Mouse (Mus musculus) small intestine, adult 2 months (tissue): Measurements from ENCODE around the gene Becn1. TPM values are rescaled to one million over a fixed set of nuclear protein-coding genes. Genes with fewer than 3 reads are reported as not detected.

ENCODE experiments used
- H3K27ac ChIP-seq: fragments of 200-500 bp; 2 replicates; pipeline ENCODE4 v1.5.1; 2012; ENCODE audit warnings: low read depth, low read length, control low read depth, inconsistent platforms; ENCODE audit not compliant: insufficient read depth
- H3K27me3 ChIP-seq: fragments of 200-500 bp; 2 replicates; pipeline ENCODE4 v1.6.1; 2012; ENCODE audit warnings: mild to moderate bottlenecking, moderate library complexity, low read length, inconsistent platforms; ENCODE audit not compliant: control insufficient read depth, insufficient read depth
- H3K36me3 ChIP-seq: fragments of 200-500 bp; 2 replicates; pipeline ENCODE4 v1.6.1; 2012; ENCODE audit warnings: mild to moderate bottlenecking, low read length, control low read depth, inconsistent platforms; ENCODE audit not compliant: control insufficient read depth, insufficient read depth
- H3K4me1 ChIP-seq: fragments of 200-500 bp; 2 replicates; pipeline ENCODE4 v1.6.1; 2012; ENCODE audit warnings: low read length, inconsistent platforms, mixed read lengths; ENCODE audit not compliant: control insufficient read depth, insufficient read depth, insufficient read length
- H3K4me3 ChIP-seq: fragments of 200-500 bp; 2 replicates; pipeline ENCODE4 v1.5.1; 2012; ENCODE audit warnings: low read depth, mild to moderate bottlenecking, control low read depth, inconsistent platforms, low read length, moderate library complexity
- CTCF ChIP-seq: fragments of 200-500 bp; IDR thresholded peaks from 2 replicates; pipeline ENCODE4 v1.5.1; 2012; ENCODE audit warnings: low read depth, mild to moderate bottlenecking, control low read depth, inconsistent platforms, low read length, moderate library complexity, mixed read lengths; ENCODE audit not compliant: insufficient replicate concordance, insufficient read length; ENCODE audit errors: extremely low read depth
- POLR2A ChIP-seq: fragments of 200-500 bp; IDR thresholded peaks from 2 replicates; pipeline ENCODE4 v1.6.1; 2012; ENCODE audit warnings: low read depth, mild to moderate bottlenecking, control low read depth, inconsistent platforms, low read length, moderate library complexity
- WGBS: fragments of 180-500 bp; shearing (Covaris S2); methylation state at CpG from one replicate; pipeline ENCODE4 v1.1.7; 2018; 5-methylcytosine and 5-hydroxymethylcytosine counted together
- polyA plus RNA-seq: library from polyadenylated mRNA; depleted of rRNA; stranded (reverse); fragments of >200 nt; gene quantifications from 2 replicates; pipeline ENCODE4 v1.2.3, GENCODE M21; 2012

The Becn1 gene
- polyA plus RNA-seq, 1 experiment: 163 TPM

DNA sequence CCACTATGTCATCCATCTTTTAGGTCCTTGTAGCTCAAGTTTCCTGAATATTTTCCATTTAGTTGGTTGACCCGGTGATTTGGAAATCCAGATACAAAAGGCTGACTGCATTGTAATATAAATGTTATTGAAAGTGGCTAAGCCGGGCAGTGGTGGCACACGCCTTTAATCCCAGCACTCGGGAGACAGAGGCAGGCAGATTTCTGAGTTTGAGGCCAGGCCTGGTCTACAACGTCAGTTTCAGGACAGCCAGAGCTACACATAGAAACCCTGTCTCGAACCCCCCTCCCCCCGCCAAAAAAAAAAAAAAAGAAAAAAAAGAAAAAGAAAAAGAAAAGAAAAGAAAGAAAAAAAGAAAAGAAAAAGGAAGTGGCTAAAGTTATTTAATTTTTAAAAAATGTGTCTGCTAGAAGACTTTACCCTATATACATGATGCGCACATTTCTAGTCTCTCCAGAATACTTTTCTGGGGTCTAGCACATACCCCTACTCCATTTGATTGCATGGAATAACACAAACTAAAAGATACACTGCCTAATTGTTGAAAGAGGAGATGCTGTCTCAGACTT is 13.1 kb upstream of the Becn1 start:
- WGBS: 83% methylated on average over 8 of the region's 8 CpGs
- peaks cover 14% of the 10 kb centered on the region for H3K36me3 ChIP-seq
- H3K4me3 ChIP-seq: peak overlapping the region; percentile 99; the same call in 1 of the 2 replicates
- TF ChIP-seq CTCF (no peak), POLR2A (no peak)
- H3K27ac ChIP-seq: peak overlapping the region; percentile 48
- peaks cover 2% of the 10 kb centered on the region for H3K4me1 ChIP-seq
- no peaks in the 10 kb centered on the region for H3K27me3 ChIP-seq

- Histone ChIP-seq H3K27me3 (no peaks in the 10 kb centered on the region), H3K36me3 (peaks cover 9% of the 10 kb centered on the region), H3K27ac (no peak overlapping the region), H3K4me1 (peaks cover 2% of the 10 kb centered on the region), H3K4me3 (no peak overlapping the region)
- TF ChIP-seq CTCF (no peak), POLR2A (no peak)
- 95% methylated on average over 1 of the region's 1 CpGs for WGBS
These were observed 12.5 kb upstream of the Becn1 start for GRCm38 (mm10) chr11:101314567-101314966.

GRCm38 (mm10) chr11:101312150-101312549 is 10.1 kb upstream of the Becn1 start:
- TF ChIP-seq CTCF: no peak
- no peak for TF ChIP-seq POLR2A
- WGBS: 10% methylated on average over 3 of the region's 3 CpGs
- no peak overlapping the region for H3K4me3 ChIP-seq
- H3K36me3 ChIP-seq: no peaks in the 10 kb centered on the region
- H3K27ac ChIP-seq: no peak overlapping the region
- H3K27me3 ChIP-seq: no peaks in the 10 kb centered on the region
- H3K4me1 ChIP-seq: peaks cover 2% of the 10 kb centered on the region

DNA sequence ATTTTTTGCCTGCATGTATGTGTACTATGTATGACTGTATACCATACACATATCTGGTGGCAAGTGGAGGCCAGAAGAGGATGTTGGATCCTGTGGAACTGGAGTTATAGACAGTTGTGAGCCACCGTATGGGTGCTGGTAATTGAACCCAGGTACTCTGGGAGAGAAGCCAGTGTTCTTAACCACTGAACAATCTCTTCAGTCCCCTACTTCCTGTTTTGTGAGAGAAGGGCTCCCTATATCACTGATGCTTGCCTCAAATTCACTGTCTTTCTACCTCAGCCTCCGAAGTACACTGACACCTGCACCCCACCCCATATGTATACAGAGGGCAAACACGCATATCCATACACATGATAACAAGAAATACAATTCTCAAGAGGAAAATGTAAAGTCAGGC is 9.0 kb upstream of the Becn1 start:
- Histone ChIP-seq H3K4me3 (no peak overlapping the region), H3K27me3 (no peaks in the 10 kb centered on the region), H3K36me3 (no peaks in the 10 kb centered on the region), H3K27ac (no peak overlapping the region), H3K4me1 (no peaks in the 10 kb centered on the region; the same call in 1 of the 2 replicates)
- TF ChIP-seq CTCF: no peak
- WGBS: 78% methylated on average over 3 of the region's 3 CpGs

- no peaks in the 10 kb centered on the region for H3K27me3 ChIP-seq
- H3K4me1 ChIP-seq: peaks cover 7% of the 10 kb centered on the region; the same call in 1 of the 2 replicates
- WGBS: 16% methylated on average over 5 of the region's 5 CpGs
- no peak overlapping the region for H3K4me3 ChIP-seq
- H3K27ac ChIP-seq: no peak overlapping the region
- H3K36me3 ChIP-seq: no peaks in the 10 kb centered on the region
- no peak for TF ChIP-seq CTCF
- no peak for TF ChIP-seq POLR2A
These were observed 5.7 kb upstream of the Becn1 start for GRCm38 (mm10) chr11:101307744-101308143.

- Histone ChIP-seq H3K27ac (peak overlapping the region; percentile 46), H3K36me3 (peaks cover 26% of the 10 kb centered on the region), H3K4me3 (peak overlapping the region; percentile 98), H3K27me3 (no peaks in the 10 kb centered on the region), H3K4me1 (peaks cover 14% of the 10 kb centered on the region)
- 4% methylated on average over 26 of the region's 26 CpGs for WGBS
- TF ChIP-seq CTCF (no peak), POLR2A (no peak)
These were observed 635 bp downstream of the Becn1 start for GRCm38 (mm10) chr11:101301299-101302003.

- H3K27ac ChIP-seq: no peak overlapping the region
- WGBS: 52% methylated on average over 7 of the region's 7 CpGs
- peak overlapping the region; percentile 98; the same call in 1 of the 2 replicates for H3K4me3 ChIP-seq
These were observed 1.2 kb downstream of the Becn1 start for GRCm38 (mm10) chr11:101300881-101301280.

More at GRCm38 (mm10) chr11:101300881-101301280, 1.2 kb downstream of the Becn1 start:
- Histone ChIP-seq H3K36me3 (peaks cover 31% of the 10 kb centered on the region), H3K4me1 (peaks cover 14% of the 10 kb centered on the region), H3K27me3 (no peaks in the 10 kb centered on the region)
- TF ChIP-seq CTCF (peak; percentile 32; the same call in 1 of the 2 replicates), POLR2A (no peak)
